Mouse (Mus musculus) urinary bladder, adult 18-20 months (tissue): Measurements from ENCODE around the gene Gm45062.
"Not testable (repeated sequence)": the region's sequence is repeated elsewhere in the genome, so short reads cannot be mapped to it uniquely, and the experiment has no call there.

ENCODE experiments used
- DNase-seq, 2 experiments: peaks; one replicate each; pipeline ENCODE4 v3.0.0; 2022; ENCODE audit warnings: low spot score in 2 of 2, mixed read lengths in 2 of 2

Gm45062 gene

DNA sequence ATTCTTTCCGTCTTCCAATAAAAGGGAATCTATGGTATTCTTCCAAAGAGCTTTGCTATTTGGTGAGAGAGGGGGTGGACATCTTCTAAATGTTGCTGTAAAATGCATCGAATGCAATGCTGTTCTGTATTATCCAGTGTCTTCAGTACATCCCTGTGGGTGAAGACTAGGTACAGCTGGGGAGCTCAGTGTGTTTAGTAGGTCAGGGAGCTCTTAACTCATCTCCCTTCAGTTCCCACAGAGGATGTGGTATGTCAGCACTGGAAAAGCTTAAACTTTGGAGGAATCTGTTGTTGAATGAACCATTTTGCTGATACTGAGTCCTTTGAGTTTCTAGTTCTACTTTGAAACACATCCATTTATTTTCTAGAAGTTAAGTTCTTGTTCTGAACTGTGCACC is 53.3 kb downstream of the Gm45062 start:
- DNase-seq, result no peak

DNA sequence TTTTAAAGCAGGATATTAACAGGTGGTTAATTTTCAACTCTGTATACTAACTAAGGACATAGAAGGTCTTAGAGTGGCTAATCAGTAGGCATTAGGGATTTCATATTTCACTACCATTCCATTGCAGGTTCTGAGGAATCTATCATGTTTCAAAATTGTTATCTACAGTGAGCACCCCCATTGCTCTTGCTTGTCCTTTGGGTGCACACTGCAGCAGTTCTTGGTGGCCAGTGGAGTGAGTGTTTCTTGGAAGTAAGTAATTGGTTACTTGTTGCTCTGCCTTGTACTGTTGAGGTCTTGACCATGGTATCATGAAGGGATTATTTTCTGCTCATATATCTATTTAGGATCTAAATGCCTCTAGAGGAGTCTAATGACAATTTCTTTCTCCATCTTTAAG is 57.0 kb downstream of the Gm45062 start:
- DNase-seq, result no peak

DNA sequence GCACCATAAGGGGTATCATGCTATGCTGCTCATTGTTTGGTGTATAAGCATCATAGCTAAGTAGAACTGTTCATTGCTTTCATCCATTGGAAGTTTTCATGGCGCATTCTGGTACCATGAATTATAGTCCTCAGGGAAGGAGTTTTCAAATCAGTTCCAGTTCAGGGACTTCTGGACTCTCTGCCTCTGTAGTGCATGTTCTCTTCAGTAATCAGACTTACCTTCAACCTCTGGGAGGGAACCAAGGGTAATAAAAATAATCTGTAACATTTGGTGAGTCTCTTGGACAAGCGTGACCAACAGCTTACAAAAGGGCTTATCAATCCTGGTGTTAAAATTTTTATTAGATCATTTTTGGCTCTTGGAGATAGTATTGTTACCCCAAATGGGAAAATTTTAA is 60.3 kb downstream of the Gm45062 start:
- no peak for DNase-seq

DNA sequence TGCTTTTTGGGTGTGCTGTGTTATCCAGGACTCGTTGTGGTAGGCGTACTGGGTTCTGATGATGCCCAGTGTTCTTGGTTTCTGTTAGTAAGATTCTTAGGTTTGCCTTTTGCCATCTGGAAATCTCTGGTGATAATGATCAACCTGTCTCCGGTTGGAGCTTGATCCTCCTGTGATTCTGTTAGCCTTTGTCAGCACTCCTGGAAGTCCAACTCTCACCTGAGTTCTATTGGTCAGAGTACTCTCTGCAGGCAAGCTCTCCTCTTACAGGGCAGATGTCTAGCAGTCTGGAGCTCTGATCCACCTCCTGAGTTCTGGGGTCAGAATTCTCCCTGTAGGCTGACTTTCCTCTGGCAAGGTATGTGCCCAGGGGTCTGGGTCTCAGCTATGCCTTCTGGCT is 72.2 kb downstream of the Gm45062 start:
- DNase-seq, result not testable (repeated sequence)

DNA sequence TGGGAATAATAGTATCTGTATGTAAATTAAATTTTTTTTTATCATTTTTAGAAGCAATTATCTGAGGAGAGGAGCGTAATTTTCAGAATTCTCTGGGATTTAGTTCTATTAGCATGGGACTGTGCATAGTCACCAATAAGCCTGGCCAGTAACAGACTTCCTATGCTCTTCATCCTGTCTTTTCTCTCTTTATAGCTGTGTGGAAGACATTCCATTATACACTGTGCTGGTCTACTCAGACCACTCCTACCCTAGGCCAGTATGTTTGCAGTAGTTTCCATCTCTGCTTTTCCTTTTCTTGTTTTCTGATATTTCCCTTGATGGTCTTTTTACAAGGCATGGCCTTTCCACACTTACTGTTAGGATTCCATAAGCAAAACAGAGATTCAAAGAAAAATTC is 74.1 kb downstream of the Gm45062 start:
- DNase-seq, result no peak

DNA sequence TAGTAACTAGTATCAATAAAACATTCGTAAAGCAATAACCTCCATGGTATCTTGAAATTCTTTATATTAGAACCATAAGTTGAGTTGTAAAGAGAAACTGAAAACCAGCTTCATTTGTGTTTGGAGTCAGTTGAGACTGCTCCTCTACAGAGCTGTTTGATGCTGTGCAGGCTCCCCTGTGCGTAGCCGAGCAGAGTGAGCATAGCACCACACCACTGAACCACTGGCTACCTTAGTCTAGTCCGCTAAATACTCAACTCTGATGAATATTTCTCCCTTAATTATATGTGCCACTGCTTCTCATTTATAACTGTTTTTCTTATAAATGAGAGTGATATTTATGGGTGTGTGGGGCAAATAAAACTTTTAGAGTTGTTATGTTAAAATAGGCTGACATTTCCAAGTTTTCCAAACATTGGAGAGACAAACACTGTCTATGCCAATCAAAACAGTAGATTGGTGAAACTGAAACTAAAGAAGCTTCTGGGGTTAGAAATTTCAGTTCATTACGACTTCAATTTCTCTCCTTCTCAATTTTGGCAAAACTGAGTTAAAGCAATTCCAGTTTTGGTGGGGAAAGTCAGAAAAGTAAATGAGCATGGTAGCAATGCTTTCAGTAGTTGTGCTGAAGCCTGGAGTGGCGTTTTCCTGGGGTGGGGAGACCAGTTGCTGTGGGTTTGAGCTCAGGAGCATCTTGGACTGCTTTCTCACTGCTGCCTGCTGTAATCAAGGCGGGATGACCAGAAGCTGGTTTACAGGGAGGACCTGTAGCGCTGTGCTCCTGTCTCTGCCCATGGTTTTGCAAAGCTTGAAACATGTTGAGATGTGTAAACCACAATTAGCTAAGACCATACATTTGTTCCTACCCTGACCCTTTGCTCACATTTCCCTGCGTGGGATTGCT is 77.5 kb downstream of the Gm45062 start:
- DNase-seq, result no peak

DNA sequence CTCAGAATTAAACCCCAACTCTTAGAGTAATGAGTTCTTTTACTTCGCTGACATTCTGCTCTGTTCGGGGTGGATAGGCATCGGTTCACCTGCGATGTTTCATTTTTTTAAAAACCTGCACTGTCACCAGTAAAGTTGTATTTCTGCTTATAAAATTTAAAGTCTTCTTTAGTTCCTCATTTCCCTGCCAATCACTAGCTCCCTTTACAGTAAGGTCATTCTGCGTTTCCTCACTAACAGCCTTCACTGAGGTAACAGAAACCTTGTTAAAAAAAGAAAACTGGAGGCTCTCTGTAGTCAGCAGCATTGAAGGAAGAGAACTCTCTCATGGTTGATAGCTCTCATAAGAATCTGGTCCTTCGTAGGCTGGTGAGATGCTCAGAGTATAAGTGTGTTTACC is 80.2 kb downstream of the Gm45062 start:
- DNase-seq, result no peak

DNA sequence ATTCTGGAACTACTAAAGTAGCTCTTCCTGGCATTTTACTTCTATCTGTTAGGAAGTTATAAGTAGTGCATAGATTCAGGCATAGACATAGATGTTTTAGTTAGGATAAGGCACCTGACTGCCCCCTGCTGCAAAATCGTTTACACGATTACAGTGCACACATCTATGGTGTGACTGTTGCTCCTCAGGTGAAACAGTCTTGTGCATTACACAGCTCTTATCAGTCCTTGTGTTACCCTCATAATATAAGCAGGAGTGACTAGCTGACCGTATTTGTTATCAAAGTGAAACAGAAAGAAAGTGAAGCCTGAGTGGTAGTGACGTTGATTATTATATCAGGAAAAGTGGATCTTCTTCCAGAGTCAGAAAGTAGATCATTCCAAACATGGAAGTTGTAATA is 84.0 kb downstream of the Gm45062 start:
- DNase-seq, result no peak

DNA sequence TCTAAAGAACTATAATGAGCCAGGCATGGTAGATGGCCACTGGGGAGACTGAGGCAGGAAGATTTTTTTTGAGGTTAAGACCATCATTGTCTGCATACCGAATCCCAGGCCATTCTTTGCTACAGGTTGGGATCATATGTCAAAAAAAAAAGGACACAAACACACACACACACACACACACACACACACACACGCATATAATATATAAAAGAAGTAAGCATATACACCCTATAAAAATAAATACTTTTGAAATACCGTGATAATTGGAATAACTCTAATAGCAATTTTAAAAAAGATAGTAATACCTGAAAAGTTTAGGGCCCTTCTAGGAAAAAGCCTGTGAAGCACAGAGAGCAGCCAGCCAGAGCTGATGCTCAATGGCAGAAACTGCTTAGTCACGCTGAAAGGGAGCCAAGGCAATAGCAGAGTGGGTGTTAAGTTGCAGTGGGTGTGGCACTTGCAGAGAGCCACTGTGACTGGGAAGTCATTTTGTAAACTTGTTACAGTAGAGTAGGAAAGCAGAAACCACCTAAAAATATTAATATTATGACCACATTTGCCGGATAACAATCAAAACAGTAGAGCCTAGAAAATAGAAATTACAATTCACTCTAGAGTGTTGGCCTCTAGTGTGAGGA is 86.1 kb downstream of the Gm45062 start:
- DNase-seq, result peak in 1 of 2 experiments; percentile 30

DNA sequence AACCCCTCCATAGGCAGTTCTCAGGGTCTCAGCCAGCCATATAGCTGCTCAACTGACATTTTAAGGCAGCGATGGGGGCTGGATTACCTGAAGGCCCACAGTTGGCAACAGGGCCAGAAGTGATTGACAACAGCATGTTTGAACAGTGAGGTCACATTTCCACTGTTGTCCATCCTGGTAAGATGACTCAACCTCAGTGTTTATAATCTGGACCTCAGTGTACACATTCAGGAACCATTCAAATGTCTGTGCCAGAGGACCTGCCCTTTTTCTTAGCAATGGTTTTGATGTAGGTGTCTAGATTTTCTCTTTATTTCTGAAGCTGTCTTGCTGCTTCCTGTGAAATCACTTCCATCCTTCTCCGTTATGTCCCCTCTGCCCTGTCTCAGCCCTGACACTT is 87.9 kb downstream of the Gm45062 start:
- no peak for DNase-seq

DNA sequence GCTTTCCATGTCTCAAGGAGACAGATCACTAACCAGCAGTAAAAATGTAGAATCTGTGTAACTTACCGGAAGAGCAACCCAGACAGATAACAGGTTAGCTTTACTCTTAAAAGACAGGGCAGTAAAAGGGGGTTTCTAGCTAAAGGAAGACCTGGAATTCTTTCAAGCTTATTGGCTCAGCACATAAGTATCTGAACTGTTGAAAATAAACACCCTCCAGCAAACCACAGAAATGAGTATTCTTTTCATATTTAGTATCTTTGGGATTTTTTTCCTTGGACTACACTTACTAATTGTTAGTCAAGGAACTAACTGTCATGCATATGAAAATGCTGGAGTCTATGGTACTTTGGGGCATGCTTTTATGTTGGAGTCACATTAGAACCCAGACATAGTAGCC is 89.1 kb downstream of the Gm45062 start:
- DNase-seq, result no peak

DNA sequence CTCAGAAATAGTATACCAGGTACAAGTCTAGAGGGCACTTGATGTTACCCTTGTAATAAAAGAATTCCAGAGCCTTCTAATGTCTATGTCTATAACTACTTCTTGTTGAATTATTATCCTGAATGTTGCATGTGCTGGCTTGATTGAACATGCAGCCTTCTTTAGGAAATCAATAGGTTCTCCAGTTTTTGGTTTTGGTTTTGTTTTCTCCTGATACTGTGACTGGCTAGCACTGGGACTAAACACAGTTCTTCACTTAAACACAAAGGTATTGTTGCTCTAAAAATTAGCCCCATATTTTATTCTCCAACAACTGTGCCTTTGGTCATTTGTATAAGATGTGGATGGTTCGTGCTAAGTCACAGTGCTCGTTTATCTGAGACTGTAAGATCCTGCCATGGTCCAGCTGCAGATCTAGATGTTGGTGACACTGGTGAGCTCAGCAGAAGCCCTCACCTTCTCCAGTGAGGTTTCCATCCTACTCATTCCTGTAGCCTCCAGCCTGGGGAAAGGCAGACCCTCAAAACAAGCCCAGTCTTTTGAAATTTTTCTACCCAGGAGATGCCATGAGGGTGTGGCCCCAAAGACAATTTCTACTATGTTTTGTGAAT is 89.9 kb downstream of the Gm45062 start:
- no peak for DNase-seq

DNA sequence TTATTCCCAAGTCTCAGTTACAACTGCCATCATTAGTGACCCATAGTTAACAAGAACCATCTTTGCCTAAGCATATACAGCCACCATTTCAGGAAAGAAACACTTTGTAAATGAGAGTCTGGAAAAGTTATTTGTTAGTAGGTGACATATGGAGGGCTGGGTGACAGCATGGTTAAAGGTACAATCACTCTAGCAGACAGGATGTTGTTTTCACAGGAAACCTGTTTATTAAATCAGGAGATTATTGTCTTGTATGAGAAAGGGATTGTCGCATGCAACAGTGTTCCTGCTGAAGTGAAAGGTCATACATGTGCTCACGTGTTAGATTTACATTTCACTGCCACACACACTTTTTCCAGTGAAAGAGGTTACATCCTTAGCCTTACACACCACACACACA is 92.3 kb downstream of the Gm45062 start:
- DNase-seq, result no peak

DNA sequence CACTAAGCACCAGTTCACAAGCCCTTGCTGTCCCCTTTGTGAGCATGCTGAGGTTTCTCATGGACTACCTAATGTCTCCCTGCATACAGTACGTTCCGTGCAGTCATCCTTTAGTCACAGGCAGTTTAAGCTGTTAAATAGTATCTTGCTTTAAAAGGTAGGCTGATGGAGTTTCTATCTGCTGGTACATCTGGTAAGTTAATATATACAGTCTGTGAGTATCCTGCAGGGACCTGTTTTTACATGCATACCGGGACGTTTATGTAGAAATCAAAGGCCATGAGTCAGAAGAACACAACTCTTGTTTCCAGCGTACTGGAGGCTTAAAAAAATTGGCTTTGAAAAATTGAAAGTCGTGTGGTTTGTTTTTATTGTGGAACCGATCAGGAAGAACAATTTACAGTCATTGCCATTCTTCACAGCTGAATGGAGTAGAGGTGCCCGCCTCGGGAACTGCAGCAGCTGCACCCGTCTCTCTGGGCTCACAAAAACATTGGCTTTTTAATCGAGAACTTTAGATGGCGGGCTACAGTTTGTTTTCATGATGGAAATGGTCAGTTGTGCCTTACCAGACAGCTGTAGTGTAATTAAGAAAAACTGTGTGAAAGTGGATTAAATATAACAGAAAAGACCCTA is 93.4 kb downstream of the Gm45062 start:
- no peak for DNase-seq

DNA sequence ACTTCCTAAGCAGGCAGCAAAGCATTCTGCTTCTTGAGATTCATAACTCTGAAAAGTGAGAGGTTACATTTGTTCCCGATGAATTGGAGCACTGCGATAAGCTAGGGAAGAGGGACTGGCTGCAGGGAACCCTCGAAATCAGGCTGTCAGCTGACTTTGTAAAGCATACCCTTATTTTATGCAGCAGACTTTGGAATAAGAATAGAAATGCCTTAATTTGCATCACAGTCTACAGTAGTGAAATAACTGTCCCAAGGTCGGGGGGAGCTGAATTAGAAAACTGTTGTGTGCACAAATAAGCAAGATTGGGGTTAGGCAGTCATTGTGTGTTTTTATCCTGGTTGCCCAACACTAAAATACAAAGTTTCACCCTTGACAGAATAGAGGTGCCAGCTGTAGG is 94.2 kb downstream of the Gm45062 start:
- no peak for DNase-seq

DNA sequence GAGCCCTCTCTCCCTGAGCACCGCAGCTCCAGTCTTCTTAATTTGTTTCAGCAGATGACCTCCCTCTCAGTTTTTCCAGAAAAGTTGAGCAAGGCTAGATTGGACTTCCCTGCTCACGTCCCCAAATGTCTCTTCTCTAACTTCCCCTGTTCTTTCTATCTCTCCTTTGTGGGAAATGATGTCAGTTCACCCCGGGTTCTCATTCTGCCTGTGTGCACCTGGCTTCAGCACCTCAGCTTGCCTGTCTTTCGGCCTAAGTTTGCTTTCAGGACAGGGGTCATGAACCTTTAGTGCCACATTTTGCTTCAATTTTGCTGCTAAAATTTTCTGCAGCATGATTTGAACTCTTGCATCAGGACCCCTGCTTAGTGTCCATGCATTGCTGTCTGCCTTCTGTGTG is 95.6 kb downstream of the Gm45062 start:
- DNase-seq, result no peak

DNA sequence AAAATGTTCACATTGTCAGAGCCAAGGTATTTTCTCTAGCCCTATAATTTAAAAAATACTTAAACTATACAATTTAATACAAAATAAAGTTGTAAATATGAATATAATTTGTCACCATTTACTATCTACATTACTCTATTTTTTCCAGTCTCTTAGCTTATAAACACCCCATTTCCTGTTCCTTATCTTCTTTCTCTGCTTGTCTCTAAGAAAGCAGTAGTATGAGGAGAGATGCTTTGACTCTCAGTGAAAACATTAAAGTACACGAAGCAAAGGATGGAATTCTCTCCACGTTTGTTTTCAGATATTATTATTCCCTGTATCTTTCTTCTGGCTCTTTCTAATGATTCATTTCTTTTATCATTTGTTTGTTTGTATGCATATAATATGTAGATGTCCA is 99.0 kb downstream of the Gm45062 start:
- DNase-seq, result no peak

DNA sequence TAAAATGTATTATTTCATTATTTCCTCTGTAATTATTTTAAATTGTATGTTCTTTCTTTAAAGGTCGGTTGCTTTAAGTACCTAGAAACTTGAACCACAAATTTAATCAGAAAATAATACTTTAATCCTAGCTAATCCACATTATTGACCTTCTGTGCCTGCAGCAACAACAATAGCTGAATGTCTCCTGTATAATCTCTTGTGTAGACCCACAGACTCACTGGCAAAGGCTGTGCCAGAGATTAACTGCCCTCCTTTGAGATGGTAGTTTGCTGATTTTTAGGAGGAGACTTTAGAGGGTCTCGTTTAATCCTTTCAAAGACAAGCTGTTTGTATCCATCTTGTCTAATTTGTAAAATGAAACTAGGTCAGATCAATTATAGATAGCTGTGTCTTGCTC is 99.5 kb downstream of the Gm45062 start:
- DNase-seq, result no peak

DNA sequence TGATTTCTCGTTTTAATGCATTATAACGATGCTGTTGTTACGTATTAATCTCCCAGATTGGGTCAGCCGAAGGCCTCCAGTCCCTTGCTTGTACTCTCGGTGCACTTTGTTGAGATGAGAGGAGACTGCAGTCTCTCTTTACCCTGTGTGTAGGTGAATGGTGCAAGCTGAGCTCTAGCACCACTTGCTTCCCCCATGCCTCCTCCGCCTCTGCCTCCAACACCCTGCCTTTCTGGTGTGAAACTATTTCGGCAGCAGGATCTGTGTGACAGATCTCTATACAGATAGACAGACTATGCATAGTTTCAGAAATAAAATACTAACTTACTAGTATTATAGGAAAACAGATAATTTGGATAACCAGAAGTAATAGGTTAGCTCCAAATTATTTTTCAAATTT is 101.6 kb downstream of the Gm45062 start:
- no peak for DNase-seq

DNA sequence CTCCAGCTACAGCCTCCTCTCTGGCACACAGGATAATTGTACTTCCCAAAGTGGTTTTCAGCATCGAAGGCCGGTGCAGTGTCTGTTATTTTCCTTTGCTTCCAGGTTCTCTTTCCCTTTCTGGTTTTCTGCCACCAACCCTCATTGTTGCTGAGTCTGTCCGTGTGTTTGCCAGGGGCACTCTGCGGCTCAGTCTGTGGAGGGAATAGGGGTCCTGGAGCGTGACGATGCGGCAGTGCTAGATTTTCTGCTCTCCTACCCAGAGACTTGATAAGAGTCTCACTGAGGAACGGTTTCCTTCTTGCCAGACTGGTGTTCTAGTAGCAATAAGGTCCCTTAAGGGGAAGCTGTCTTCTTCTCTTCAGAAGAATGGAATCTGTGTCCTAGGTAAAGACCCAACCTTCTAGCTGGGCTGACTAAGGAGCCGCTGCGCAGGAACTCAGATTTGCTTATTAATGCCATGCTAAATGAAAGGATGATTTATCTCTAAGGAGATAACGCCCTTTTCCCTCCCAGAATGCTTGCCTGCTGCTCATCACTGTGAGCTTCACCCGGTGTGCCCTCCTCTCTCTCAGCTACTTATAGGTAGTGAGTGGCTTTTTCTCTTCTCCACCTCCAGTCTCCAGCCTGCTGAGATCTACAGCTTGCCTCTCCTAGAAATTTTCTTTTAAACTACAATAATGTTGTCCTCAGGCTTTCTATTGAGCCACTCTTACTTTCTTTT is 104.9 kb downstream of the Gm45062 start:
- DNase-seq, result no peak

DNA sequence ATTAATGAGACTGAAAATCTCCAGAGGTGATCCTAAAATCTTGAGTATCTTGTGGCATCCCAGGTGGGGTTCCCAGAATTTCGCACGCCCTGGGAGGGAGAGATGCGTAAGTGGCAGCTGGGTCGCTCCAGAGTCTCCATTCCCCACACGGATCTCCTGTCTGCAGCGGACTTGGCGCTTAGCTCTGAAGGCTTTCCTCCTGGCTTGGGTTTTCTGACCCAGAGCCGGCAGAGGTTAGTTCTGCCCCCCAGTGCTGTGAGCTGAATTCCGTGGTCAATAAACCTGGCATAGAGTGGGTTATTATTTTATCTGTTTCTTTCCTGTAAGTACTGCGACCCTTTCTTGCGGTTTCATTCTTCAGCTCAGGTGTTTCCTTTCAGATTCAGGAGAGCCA is 105.5 kb downstream of the Gm45062 start:
- DNase-seq, result no peak

DNA sequence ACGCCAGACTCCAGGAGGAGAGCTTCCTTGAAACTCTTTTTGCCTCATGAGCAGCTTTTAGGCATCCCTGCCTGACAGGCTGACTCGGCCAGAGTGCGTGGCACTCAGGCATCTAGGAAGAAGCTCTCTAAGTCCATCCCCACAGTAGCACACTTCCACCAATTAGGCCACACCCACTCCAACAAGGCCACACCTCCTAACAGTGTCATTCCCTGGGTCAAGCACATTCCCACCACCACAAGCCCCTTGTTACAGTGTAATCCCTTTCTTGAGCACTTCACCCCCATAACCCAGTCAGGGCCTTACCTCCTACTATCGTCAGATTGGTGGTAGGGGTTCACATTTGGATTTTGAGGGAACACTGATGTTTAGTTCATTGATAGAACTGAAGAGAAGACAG is 108.4 kb downstream of the Gm45062 start:
- no peak for DNase-seq
